Mouse (Mus musculus) liver, embryonic 14.5 days (tissue): ENCODE data around the gene Arl15. TPM values are rescaled to one million over a fixed set of nuclear protein-coding genes. Genes with fewer than 3 reads are reported as not detected.
A peak's percentile ranks its signal among the peaks of the same experiment; 100 is the strongest.

ENCODE experiments used
- ATAC-seq: fragments of 200-750 bp; cut with Nextera tagmentation; 2 replicates; pipeline ENCODE4 v1.8.0; 2017; ENCODE audit warnings: moderate number of reproducible peaks, mild to moderate bottlenecking, moderate library complexity; ENCODE audit not compliant: insufficient read depth
- DNase-seq, 3 experiments: peaks; one replicate each; pipeline ENCODE4 v3.0.0-alpha.2; 2012 to 2013; ENCODE audit warnings: low read depth in 3 of 3, low spot score in 3 of 3
- H3K27ac ChIP-seq: fragments of 300-500 bp; sonication (generic); 2 replicates; pipeline ENCODE4 v1.5.1; 2014; ENCODE audit warnings: moderate library complexity, mild to moderate bottlenecking, control low read depth, inconsistent platforms
- H3K27me3 ChIP-seq: fragments of 300-500 bp; sonication (generic); 2 replicates; pipeline ENCODE4 v1.6.1; 2014; ENCODE audit warnings: mild to moderate bottlenecking, low read length, moderate library complexity; ENCODE audit not compliant: control insufficient read depth, insufficient read depth
- H3K36me3 ChIP-seq: fragments of 300-500 bp; sonication (generic); replicated peaks from 2 replicates; pipeline ENCODE4 v1.6.1; 2014; ENCODE audit warnings: low read depth; ENCODE audit not compliant: control insufficient read depth, insufficient read depth
- H3K4me1 ChIP-seq, 2 experiments: fragments of 200-500 bp in 1 of 2; fragments of 300-500 bp in 1 of 2; sonication (generic) in 1 of 2; replicated peaks; 2 replicates each; pipeline ENCODE4 v1.6.1; 2012 to 2014; ENCODE audit warnings: antibody characterized with exemption in 1 of 2, inconsistent platforms in 1 of 2, low read length in 1 of 2; ENCODE audit not compliant: control insufficient read depth in 2 of 2, insufficient read depth in 2 of 2
- H3K4me2 ChIP-seq: fragments of 300-500 bp; sonication (generic); 2 replicates; pipeline ENCODE4 v1.6.1; 2014; ENCODE audit warnings: low read depth, mild to moderate bottlenecking, control low read depth, moderate library complexity
- H3K4me3 ChIP-seq, 2 experiments: fragments of 200-500 bp in 1 of 2; fragments of 300-500 bp in 1 of 2; sonication (generic) in 1 of 2; 2 replicates each; pipeline ENCODE4 v1.5.1; 2012 to 2014; ENCODE audit warnings: low read depth in 2 of 2, low read length in 2 of 2, mild to moderate bottlenecking in 2 of 2, control low read depth in 1 of 2, inconsistent platforms in 1 of 2, moderate library complexity in 1 of 2; ENCODE audit not compliant: insufficient read depth in 1 of 2
- H3K9ac ChIP-seq: fragments of 300-500 bp; sonication (generic); replicated peaks from 2 replicates; pipeline ENCODE4 v1.6.1; 2014; ENCODE audit warnings: mild to moderate bottlenecking, control low read depth, moderate library complexity
- H3K9me3 ChIP-seq: fragments of 300-500 bp; sonication (generic); 2 replicates; pipeline ENCODE4 v1.6.1; 2016; ENCODE audit warnings: low read length, mixed read lengths; ENCODE audit not compliant: control insufficient read depth
- CTCF ChIP-seq: IDR thresholded peaks from 2 replicates; pipeline ENCODE4 v1.5.1; 2016; ENCODE audit warnings: antibody characterized with exemption, low read depth, control low read depth
- EP300 ChIP-seq: IDR thresholded peaks from 2 replicates; pipeline ENCODE4 v1.6.1; 2016; ENCODE audit warnings: antibody characterized with exemption, low read depth
- WGBS: fragments of 180-500 bp; shearing (Covaris S2); extraction: QIAGEN DNeasy Blood & Tissue Kit; methylation state at CpG from one replicate; pipeline ENCODE4 v1.1.7; 2014; ENCODE audit not compliant: insufficient replicate concordance; 5-methylcytosine and 5-hydroxymethylcytosine counted together
- polyA plus RNA-seq, 2 experiments: library from polyadenylated mRNA; depleted of rRNA in 1 of 2; stranded (reverse) in 1 of 2; unstranded in 1 of 2; fragments of >200 nt; fragmentation: Nextera tagmentation in 1 of 2; extraction: Ambion mirVana in 1 of 2; gene quantifications; 2 replicates each; pipeline versions ENCODE4 v1.2.1 to v1.2.3; 2012 to 2014

Gene Arl15
- polyA plus RNA-seq, 2 experiments, result 2.0 to 2.6 TPM

DNA sequence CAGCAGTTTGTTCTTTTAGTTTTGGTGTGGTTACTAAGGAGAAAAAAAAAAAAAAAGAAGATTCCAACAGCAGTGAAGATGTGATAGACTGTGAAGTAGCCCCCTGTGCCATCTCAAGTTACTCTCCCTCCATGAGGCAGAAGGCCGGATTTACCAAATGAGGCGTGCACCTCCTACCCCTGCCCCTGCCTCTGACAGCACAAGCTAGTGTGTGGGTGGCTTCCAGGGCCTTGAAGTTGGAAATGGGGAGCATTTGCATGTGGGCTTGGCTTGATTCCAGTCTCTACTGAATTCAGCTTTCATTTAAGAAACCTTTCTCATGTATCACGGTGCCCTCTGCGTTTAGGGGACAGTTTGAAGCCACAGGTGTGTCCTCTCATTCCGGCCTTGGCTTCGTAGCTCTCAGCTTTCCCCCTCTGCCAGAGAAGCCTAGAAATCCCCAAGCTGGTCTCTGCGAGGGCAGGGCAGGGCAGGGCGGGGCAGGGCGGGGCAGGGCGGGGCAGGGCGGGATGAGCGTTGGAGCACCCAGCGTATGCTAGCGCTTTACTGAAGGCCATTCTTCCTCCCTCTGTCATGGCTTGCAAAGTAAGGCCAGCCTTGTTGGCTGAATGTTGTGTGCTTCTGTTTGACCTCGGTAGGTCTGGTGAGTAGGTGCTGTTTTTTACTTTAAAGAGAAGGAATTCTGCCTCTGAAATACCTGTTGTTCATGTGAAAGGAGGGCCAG lies 21.6 kb downstream of the Arl15 start:
- Histone ChIP-seq H3K27me3 (no peaks in the 10 kb centered on the region), H3K9ac (peak overlapping the region; percentile 31; the same call in 1 of the 2 replicates), H3K4me2 (peak overlapping the region; percentile 65), H3K4me3 (peak overlapping the region in 1 of 2 experiments; percentile 14; a peak in 1 of 4 replicates), H3K27ac (no peak overlapping the region), H3K9me3 (no peaks in the 10 kb centered on the region), H3K4me1 (peaks cover 24 to 49% of the 10 kb centered on the region in 2 experiments), H3K36me3 (no peaks in the 10 kb centered on the region)
- 24% methylated on average over 15 of the region's 15 CpGs for WGBS
- ATAC-seq (peak; percentile 89), DNase-seq (no peak)
- TF ChIP-seq EP300 (no peak), CTCF (no peak)

DNA sequence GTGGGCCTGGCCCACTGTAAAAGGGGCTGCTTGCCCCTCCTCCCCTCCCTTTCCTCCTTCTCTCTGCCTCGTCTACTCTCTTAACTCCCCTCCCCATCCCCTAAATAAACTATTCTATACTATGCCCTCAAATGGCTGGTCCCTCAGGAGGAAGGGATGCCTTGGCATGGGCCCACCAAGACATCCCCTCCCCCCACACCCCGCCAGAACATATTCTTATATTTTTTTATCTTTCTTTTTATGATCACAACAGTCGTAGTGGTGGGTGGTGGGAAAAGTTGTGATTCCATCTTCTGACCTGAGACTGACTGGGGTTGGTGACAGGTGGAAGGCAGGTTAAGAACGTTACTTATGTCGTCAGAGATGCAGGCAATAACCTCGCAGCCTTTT lies 22.1 kb downstream of the Arl15 start:
- Histone ChIP-seq H3K4me3 (peak overlapping the region in 1 of 2 experiments; percentile 14; a peak in 1 of 4 replicates), H3K4me1 (peaks cover 24 to 49% of the 10 kb centered on the region in 2 experiments), H3K4me2 (peak overlapping the region; percentile 65), H3K27ac (no peak overlapping the region), H3K36me3 (no peaks in the 10 kb centered on the region), H3K27me3 (no peaks in the 10 kb centered on the region), H3K9me3 (no peaks in the 10 kb centered on the region), H3K9ac (no peak overlapping the region; the same call in 1 of the 2 replicates)
- ATAC-seq (peak; percentile 29), DNase-seq (no peak)
- 61% methylated on average over 6 of the region's 6 CpGs for WGBS
- TF ChIP-seq CTCF, result no peak
- no peak for TF ChIP-seq EP300

GRCm38 (mm10) chr13:113819006-113819405 lies 24.7 kb downstream of the Arl15 start:
- WGBS, result 84% methylated on average over 7 of the region's 7 CpGs
- Histone ChIP-seq H3K36me3 (no peaks in the 10 kb centered on the region), H3K27ac (no peak overlapping the region), H3K4me1 (peaks cover 22 to 35% of the 10 kb centered on the region in 2 experiments), H3K9me3 (no peaks in the 10 kb centered on the region), H3K27me3 (no peaks in the 10 kb centered on the region), H3K9ac (no peak overlapping the region), H3K4me3 (no peak overlapping the region), H3K4me2 (no peak overlapping the region)
- DNase-seq (no peak), ATAC-seq (no peak)
- TF ChIP-seq EP300, result no peak
- TF ChIP-seq CTCF, result no peak

- H3K9ac ChIP-seq, result no peak overlapping the region
- no peak overlapping the region for H3K27ac ChIP-seq
- no peaks in the 10 kb centered on the region for H3K27me3 ChIP-seq
- no peaks in the 10 kb centered on the region for H3K9me3 ChIP-seq
- no peaks in the 10 kb centered on the region for H3K36me3 ChIP-seq
- H3K4me1 ChIP-seq, result peaks cover 18 to 23% of the 10 kb centered on the region in 2 experiments
- no peak overlapping the region for H3K4me3 ChIP-seq
- H3K4me2 ChIP-seq, result no peak overlapping the region
- no peak for ATAC-seq
- 74% methylated on average over 3 of the region's 3 CpGs for WGBS
- DNase-seq, result no peak
- TF ChIP-seq EP300, result no peak
- TF ChIP-seq CTCF, result no peak
Measured at GRCm38 (mm10) chr13:113820176-113820575, 25.9 kb downstream of the Arl15 start.

GRCm38 (mm10) chr13:113821891-113822290 lies 27.6 kb downstream of the Arl15 start:
- 82% methylated on average over 12 of the region's 12 CpGs for WGBS
- no peak overlapping the region for H3K27ac ChIP-seq
- no peak overlapping the region for H3K9ac ChIP-seq
- ATAC-seq (no peak), DNase-seq (no peak)
- H3K4me1 ChIP-seq, result peaks cover 1 to 7% of the 10 kb centered on the region in 2 experiments; a peak in 3 of 4 replicates
- no peaks in the 10 kb centered on the region for H3K9me3 ChIP-seq
- H3K4me2 ChIP-seq, result no peak overlapping the region
- no peaks in the 10 kb centered on the region for H3K27me3 ChIP-seq
- TF ChIP-seq CTCF, result no peak
- no peak for TF ChIP-seq EP300
- H3K4me3 ChIP-seq, result no peak overlapping the region
- no peaks in the 10 kb centered on the region for H3K36me3 ChIP-seq
